Mouse (Mus musculus): Measurements from ENCODE around the gene B630019K06Rik. TPM values are rescaled to one million over a fixed set of nuclear protein-coding genes. Genes with fewer than 3 reads are reported as not detected.

Gene B630019K06Rik
- total RNA-seq (2023), result 2.3 TPM

DNA sequence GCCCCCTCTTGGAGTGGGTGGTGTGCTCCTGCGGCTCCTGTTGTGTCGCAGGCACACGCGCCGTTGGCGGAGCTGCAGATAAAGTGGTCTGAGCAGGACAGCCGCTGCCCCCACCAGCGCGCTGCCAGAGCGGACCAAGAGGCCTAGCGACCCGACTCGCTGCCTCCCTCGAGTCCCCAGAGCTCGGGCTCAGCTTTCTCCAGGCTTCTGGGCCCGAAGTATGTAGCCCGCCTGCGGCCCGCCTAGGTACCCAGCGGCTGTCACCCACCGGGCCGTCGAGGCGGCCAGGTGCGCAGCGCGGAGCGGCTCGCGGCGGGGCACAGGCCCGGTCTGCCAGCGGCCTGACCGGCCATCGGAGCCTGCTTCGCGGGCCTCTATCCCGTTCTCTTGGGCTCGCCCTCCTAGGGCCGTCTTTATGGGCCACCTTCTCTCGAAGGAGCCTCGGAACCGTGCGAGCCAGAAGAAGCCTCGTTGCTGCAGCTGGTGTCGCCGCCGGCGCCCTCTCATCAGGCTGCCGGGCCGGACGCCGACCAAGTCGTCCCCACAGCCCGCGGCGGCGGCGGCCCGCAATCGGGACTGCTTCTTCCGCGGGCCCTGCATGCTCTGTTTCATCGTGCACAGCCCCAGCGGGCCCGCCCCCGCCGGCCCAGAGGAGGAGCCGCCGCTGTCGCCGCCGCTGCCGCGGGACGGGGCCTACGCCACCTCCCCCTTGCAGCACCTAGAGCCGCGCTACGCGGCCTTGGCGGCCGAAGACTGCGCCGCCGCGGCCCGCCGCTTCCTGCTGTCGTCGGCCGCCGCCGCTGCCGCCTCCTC, at the start of gene B630019K06Rik:
TSS of gene B630019K06Rik (plus strand) at position 40 of the 813 bp plus-strand sequence.

DNA sequence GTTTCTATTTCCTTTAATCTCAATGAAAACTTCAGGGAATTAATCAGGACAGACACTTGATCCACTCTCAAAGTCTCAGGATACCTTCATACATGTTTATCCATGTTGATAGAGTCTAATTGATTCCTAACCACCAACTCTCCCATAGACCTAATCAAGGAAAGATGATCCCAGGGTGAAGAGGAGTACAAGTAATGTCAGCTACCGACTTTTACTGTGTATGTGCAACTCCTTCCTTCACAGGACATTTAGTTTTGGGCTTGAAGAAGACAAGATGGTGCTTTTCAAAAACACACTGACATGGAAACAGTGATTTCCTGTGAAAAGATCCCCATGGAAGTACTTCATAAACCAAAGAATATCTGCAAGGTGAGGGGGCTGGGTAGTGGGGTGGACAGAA, 48.5 kb upstream of the B630019K06Rik start, which contains the start of gene Gm6592:
TSS of gene Gm6592 (plus strand) at position 301 of the 400 bp plus-strand sequence.

DNA sequence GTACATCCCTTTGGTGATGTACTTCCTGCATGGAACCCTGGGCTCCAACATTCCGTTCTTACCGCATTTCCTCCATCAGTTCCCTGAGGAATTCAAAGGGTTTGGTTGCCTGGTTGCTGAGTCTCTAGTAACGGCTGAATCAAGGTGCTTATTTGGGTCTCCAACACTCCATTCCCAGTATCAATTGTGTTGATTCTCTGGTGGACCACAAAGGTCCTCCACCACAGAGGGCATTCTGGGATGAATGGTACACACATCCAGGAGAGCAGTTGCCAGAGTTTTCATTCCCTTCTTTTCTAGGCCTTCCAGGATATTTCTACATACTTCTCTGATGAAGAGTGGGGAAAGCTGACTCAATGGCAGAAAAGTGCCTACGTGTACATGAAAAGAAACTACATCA, 18.2 kb upstream of the B630019K06Rik start, which contains the start of gene Gm5751:
TSS of gene Gm5751 (plus strand) at position 301 of the 400 bp plus-strand sequence.

Other genes starting within 250 kb of the B630019K06Rik start
- gene Ssxb8, start 201.5 kb upstream of the B630019K06Rik start, total RNA-seq (2023), result not detected
- gene Ssx9, start 143.9 kb upstream of the B630019K06Rik start, total RNA-seq (2023), result not detected
- gene Ssxb5, start 88.7 kb upstream of the B630019K06Rik start, total RNA-seq (2023), result not detected
- gene Gm6592, start 48.4 kb upstream of the B630019K06Rik start, total RNA-seq (2023), result not detected
- not detected for gene Gm5751, start 18.1 kb upstream of the B630019K06Rik start, total RNA-seq (2023)
- gene Fthl17b, start 70.6 kb downstream of the B630019K06Rik start, total RNA-seq (2023), result not detected
- not detected for gene Fthl17c, start 84.2 kb downstream of the B630019K06Rik start, total RNA-seq (2023)
- gene Fthl17d, start 94.4 kb downstream of the B630019K06Rik start, total RNA-seq (2023), result not detected
- not detected for gene Fthl17e, start 141.1 kb downstream of the B630019K06Rik start, total RNA-seq (2023)
- gene Fthl17f, start 170.6 kb downstream of the B630019K06Rik start, total RNA-seq (2023), result not detected
- not detected for gene 4930402K13Rik, start 212.2 kb downstream of the B630019K06Rik start, total RNA-seq (2023)